Mouse (Mus musculus): ENCODE measurements at regions not wholly inside any gene's neighbourhood (a gene's known extent, or its start where the extent isn't known, plus 50 kb on each side); places are given as distances from the start of the nearest gene placed in this dataset.

- TF ChIP-seq POLR2A (IDR thresholded peaks at IDR 0.05; ENCODE audit: low read depth, low read length) (no peak), CTCF (conservative IDR thresholded peaks at IDR 0.05; ENCODE audit: insufficient read depth, insufficient read length, low read depth, low read length) (no peak)
Observed at GRCm38 (mm10) chr3:62107339-62107738, 230.8 kb upstream of the Arhgef26 start.

Measured in kidney, adult 2 months (tissue).